Mouse (Mus musculus) hindbrain, embryonic 11.5 days (tissue): ENCODE measurements at regions not wholly inside any gene's neighbourhood (a gene's known extent, or its start where the extent isn't known, plus 50 kb on each side); places are given as distances from the start of the nearest gene placed in this dataset.

Experiments
- ATAC-seq: fragments of 200-750 bp; cut with Nextera tagmentation; 2 replicates; pipeline ENCODE4 v1.8.0; 2017; ENCODE audit warnings: mild to moderate bottlenecking, moderate TSS enrichment, moderate library complexity; ENCODE audit not compliant: low FRiP score
- DNase-seq: peaks from one replicate; pipeline ENCODE4 v3.0.0-alpha.2; 2015; ENCODE audit warnings: low spot score
- H3K27ac ChIP-seq: fragments of 300-500 bp; sonication (generic); 2 replicates; pipeline ENCODE4 v1.5.1; 2014; ENCODE audit warnings: mild to moderate bottlenecking, low read depth, low read length
- H3K27me3 ChIP-seq: fragments of 300-500 bp; sonication (generic); 2 replicates; pipeline ENCODE4 v1.6.1; 2014; ENCODE audit warnings: mild to moderate bottlenecking, low read length, moderate library complexity, mixed read lengths; ENCODE audit not compliant: control insufficient read depth, insufficient read depth
- H3K36me3 ChIP-seq: fragments of 300-500 bp; sonication (generic); 2 replicates; pipeline ENCODE4 v1.6.1; 2014; ENCODE audit warnings: mild to moderate bottlenecking, low read length, moderate library complexity, mixed read lengths; ENCODE audit not compliant: control insufficient read depth, insufficient read depth
- H3K4me1 ChIP-seq: fragments of 300-500 bp; sonication (generic); replicated peaks from 2 replicates; pipeline ENCODE4 v1.6.1; 2014; ENCODE audit warnings: low read length, mixed read lengths; ENCODE audit not compliant: control insufficient read depth, insufficient read depth
- H3K4me2 ChIP-seq: fragments of 300-500 bp; sonication (generic); replicated peaks from 2 replicates; pipeline ENCODE4 v1.6.1; 2014; ENCODE audit warnings: mild to moderate bottlenecking, low read depth, low read length
- H3K4me3 ChIP-seq: fragments of 300-500 bp; sonication (generic); 2 replicates; pipeline ENCODE4 v1.5.1; 2014; ENCODE audit warnings: low read depth, low read length
- H3K9ac ChIP-seq: fragments of 300-500 bp; sonication (generic); 2 replicates; pipeline ENCODE4 v1.6.1; 2014; ENCODE audit warnings: low read depth, low read length
- H3K9me3 ChIP-seq: fragments of 300-500 bp; sonication (generic); 2 replicates; pipeline ENCODE4 v1.6.1; 2016; ENCODE audit warnings: low read length; ENCODE audit not compliant: control insufficient read depth
- WGBS: fragments of 180-500 bp; shearing (Covaris S2); extraction: QIAGEN DNeasy Blood & Tissue Kit; methylation state at CpG from one replicate; pipeline ENCODE4 v1.1.7; 2014; 5-methylcytosine and 5-hydroxymethylcytosine counted together

- H3K4me1 ChIP-seq = no peaks in the 10 kb centered on the region
- H3K9me3 ChIP-seq = no peaks in the 10 kb centered on the region
- WGBS = 43% methylated on average over 2 of the region's 2 CpGs
- H3K4me3 ChIP-seq = no peak overlapping the region
- no peak for ATAC-seq
- no peak for DNase-seq
- H3K36me3 ChIP-seq = no peaks in the 10 kb centered on the region
- no peak overlapping the region for H3K27ac ChIP-seq
- no peaks in the 10 kb centered on the region for H3K27me3 ChIP-seq
- H3K4me2 ChIP-seq = no peak overlapping the region
- no peak overlapping the region for H3K9ac ChIP-seq
Observed at GRCm38 (mm10) chr13:37561437-37561836, 216.4 kb downstream of the Ly86 start.

DNA sequence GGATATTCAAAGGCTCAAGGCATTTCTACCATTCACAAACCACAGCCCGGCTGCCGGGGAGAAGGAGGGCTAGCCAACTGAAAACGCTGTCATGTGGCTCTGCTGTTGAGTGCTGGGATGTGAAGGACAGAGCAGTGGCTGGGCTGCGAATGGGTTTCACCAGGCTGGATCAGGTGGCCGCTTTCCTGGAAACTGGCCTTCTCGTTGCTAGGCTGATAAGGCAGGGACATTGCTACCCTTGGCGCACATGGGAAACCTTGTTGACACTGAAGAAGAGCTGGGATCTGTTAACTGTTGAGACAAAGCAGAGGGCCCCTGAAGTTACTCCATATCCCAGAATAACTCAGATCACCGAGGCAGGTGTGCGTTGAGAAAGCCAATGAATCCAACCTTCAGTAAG lies 216.1 kb upstream of the Rreb1 start:
- DNase-seq (no peak), ATAC-seq (no peak)
- H3K36me3 ChIP-seq = no peaks in the 10 kb centered on the region
- H3K27me3 ChIP-seq = no peaks in the 10 kb centered on the region
- no peak overlapping the region for H3K4me3 ChIP-seq
- 49% methylated on average over 9 of the region's 9 CpGs for WGBS
- no peak overlapping the region for H3K27ac ChIP-seq
- H3K9ac ChIP-seq = no peak overlapping the region
- no peak overlapping the region for H3K4me2 ChIP-seq
- H3K9me3 ChIP-seq = no peaks in the 10 kb centered on the region
- H3K4me1 ChIP-seq = no peaks in the 10 kb centered on the region

GRCm38 (mm10) chr13:37562652-37563051 lies 215.5 kb upstream of the Rreb1 start:
- no peaks in the 10 kb centered on the region for H3K36me3 ChIP-seq
- H3K27me3 ChIP-seq = no peaks in the 10 kb centered on the region
- H3K4me1 ChIP-seq = no peaks in the 10 kb centered on the region
- no peak overlapping the region for H3K4me3 ChIP-seq
- DNase-seq (no peak), ATAC-seq (no peak)
- H3K4me2 ChIP-seq = no peak overlapping the region
- no peaks in the 10 kb centered on the region for H3K9me3 ChIP-seq
- no peak overlapping the region for H3K9ac ChIP-seq
- WGBS = 34% methylated on average over 5 of the region's 5 CpGs
- no peak overlapping the region for H3K27ac ChIP-seq

- H3K27me3 ChIP-seq = no peaks in the 10 kb centered on the region
- no peak overlapping the region for H3K27ac ChIP-seq
- H3K4me1 ChIP-seq = no peaks in the 10 kb centered on the region
- H3K4me2 ChIP-seq = no peak overlapping the region
- no peak for DNase-seq
- no peak overlapping the region for H3K4me3 ChIP-seq
- 58% methylated on average over 3 of the region's 3 CpGs for WGBS
- no peak for ATAC-seq
- H3K36me3 ChIP-seq = no peaks in the 10 kb centered on the region
- H3K9ac ChIP-seq = no peak overlapping the region
- H3K9me3 ChIP-seq = no peaks in the 10 kb centered on the region
Observed at GRCm38 (mm10) chr13:37569051-37569450, 209.1 kb upstream of the Rreb1 start.

- H3K4me1 ChIP-seq = no peaks in the 10 kb centered on the region
- no peak overlapping the region for H3K27ac ChIP-seq
- no peak overlapping the region for H3K4me3 ChIP-seq
- 90% methylated on average over 3 of the region's 3 CpGs for WGBS
- ATAC-seq (no peak), DNase-seq (no peak)
- H3K27me3 ChIP-seq = no peaks in the 10 kb centered on the region
- H3K9ac ChIP-seq = no peak overlapping the region
- no peak overlapping the region for H3K4me2 ChIP-seq
- H3K36me3 ChIP-seq = no peaks in the 10 kb centered on the region
- H3K9me3 ChIP-seq = no peaks in the 10 kb centered on the region
Observed at GRCm38 (mm10) chr13:37569486-37569885, 208.7 kb upstream of the Rreb1 start.

DNA sequence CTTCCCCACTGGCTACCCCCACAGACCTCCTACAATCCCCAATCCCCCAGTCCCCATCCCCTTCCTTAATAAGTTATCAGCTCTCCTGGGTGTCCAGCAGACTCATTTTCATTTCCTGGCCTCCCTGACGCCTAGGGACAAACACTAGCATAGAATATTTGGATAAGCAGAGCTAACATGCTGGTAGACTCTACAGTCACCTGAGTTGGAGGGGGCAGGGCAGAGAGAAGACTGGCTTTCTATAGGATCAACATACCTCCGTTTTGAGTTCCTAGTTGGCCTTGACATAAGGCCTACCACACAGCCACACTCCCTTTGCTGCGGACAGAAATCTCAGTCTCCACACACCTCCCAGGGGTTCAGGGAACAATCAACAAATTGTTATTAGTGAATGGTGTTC lies 205.2 kb upstream of the Rreb1 start:
- H3K9ac ChIP-seq = no peak overlapping the region
- H3K36me3 ChIP-seq = no peaks in the 10 kb centered on the region
- DNase-seq (no peak), ATAC-seq (no peak)
- no peak overlapping the region for H3K4me2 ChIP-seq
- no peak overlapping the region for H3K27ac ChIP-seq
- H3K4me1 ChIP-seq = no peaks in the 10 kb centered on the region
- H3K4me3 ChIP-seq = no peak overlapping the region
- no peaks in the 10 kb centered on the region for H3K27me3 ChIP-seq
- WGBS = 66% methylated on average over 3 of the region's 3 CpGs
- H3K9me3 ChIP-seq = no peaks in the 10 kb centered on the region

DNA sequence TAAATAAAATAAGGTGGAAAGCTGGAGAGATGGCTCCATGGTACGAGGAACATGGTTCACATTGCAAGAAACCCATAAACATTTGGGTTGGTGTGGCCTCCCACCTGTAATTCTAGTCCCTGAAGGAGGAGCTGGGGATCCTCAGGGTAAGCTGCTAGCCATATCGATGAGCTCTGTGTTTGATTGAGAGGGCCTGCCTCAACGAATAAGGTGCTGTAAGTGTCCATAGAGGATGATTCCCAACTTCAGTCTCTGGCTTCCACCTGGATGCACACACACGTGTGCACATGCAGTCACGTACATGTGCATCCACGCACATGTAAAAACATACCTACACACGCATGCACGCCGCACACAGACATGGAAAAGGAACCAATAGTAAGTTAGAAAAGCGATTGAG lies 199.0 kb upstream of the Rreb1 start:
- ATAC-seq = no peak
- Histone ChIP-seq H3K4me2 (no peak overlapping the region), H3K27ac (no peak overlapping the region), H3K36me3 (no peaks in the 10 kb centered on the region), H3K9me3 (no peaks in the 10 kb centered on the region), H3K4me3 (no peak overlapping the region), H3K4me1 (no peaks in the 10 kb centered on the region), H3K27me3 (no peaks in the 10 kb centered on the region), H3K9ac (no peak overlapping the region)
- no peak for DNase-seq
- WGBS = 94% methylated on average over 10 of the region's 10 CpGs

- Histone ChIP-seq H3K36me3 (no peaks in the 10 kb centered on the region), H3K4me2 (no peak overlapping the region), H3K4me3 (no peak overlapping the region), H3K9ac (no peak overlapping the region), H3K27ac (no peak overlapping the region), H3K27me3 (no peaks in the 10 kb centered on the region), H3K9me3 (no peaks in the 10 kb centered on the region), H3K4me1 (no peaks in the 10 kb centered on the region)
- 49% methylated on average over 11 of the region's 11 CpGs for WGBS
- peak; percentile 26 for DNase-seq
- ATAC-seq = no peak
Observed at GRCm38 (mm10) chr13:37579775-37580174, 198.4 kb upstream of the Rreb1 start.

- DNase-seq = no peak
- H3K4me1 ChIP-seq = no peaks in the 10 kb centered on the region
- H3K4me2 ChIP-seq = no peak overlapping the region
- 78% methylated on average over 2 of the region's 2 CpGs for WGBS
- no peak overlapping the region for H3K27ac ChIP-seq
- H3K9ac ChIP-seq = no peak overlapping the region
- H3K27me3 ChIP-seq = no peaks in the 10 kb centered on the region
- H3K36me3 ChIP-seq = no peaks in the 10 kb centered on the region
- no peaks in the 10 kb centered on the region for H3K9me3 ChIP-seq
- no peak for ATAC-seq
- no peak overlapping the region for H3K4me3 ChIP-seq
Observed at GRCm38 (mm10) chr13:37580806-37581205, 197.4 kb upstream of the Rreb1 start.
